Mouse (Mus musculus) left cerebral cortex, postnatal 25 days (tissue): ENCODE data around the gene Sgpp1. TPM values are rescaled to one million over a fixed set of nuclear protein-coding genes. Genes with fewer than 3 reads are reported as not detected.
"Not testable (repeated sequence)": the region's sequence is repeated elsewhere in the genome, so short reads cannot be mapped to it uniquely, and the experiment has no call there.

Experiments
- DNase-seq, 2 experiments: peaks; one replicate each; pipeline ENCODE4 v3.0.0; 2022; ENCODE audit warnings: low spot score in 2 of 2, mixed read lengths in 1 of 2
- intact Hi-C: fragments of 180-260 bp; cut with DNase I; formaldehyde crosslinking; loops from one replicate; pipeline ENCODE4 v1.15.1; 2025
- total RNA-seq, 2 experiments: library from RNA; stranded (reverse); gene quantifications; 2 replicates each; pipeline ENCODE4 v1.2.3; 2021

Gene Sgpp1
- total RNA-seq, 2 experiments from 2014 or later, result 30.2 to 31.4 TPM

GRCm38 (mm10) chr12:75734167-75734566 lies 1.4 kb downstream of the Sgpp1 start:
- intact Hi-C loops, result loop anchor here (2.0 kb wide), 1 partner anchor 65 kb away; the partner anchor contains the start of gene Wdr89
- no peak for DNase-seq

- intact Hi-C loops, result loop anchor here (2.0 kb wide), 1 partner anchor 65 kb away; the partner anchor contains the start of gene Wdr89
- DNase-seq, result no peak
These were observed 2.0 kb downstream of the Sgpp1 start for GRCm38 (mm10) chr12:75733331-75734070.

GRCm38 (mm10) chr12:75731927-75732443 lies 3.5 kb downstream of the Sgpp1 start:
- intact Hi-C loops, result no loop called here
- DNase-seq, result no peak

DNA sequence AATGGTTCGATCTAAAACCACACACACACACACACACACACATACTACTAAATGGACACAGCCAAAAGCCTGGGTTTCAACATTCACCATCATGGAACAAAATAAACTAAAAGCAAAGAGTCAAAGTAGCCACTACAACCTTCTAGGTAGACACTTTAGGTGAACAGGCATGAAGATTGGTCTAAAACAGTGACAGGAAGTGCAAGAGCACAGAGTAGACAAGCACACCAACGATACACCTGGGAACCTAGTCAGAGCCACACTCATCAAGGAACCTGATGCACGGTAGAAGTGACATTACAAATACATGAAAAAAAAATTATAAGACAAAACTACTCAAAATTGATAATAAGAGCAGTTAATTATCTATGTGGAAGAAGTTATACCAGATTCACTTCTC lies 4.0 kb downstream of the Sgpp1 start:
- intact Hi-C loops, result no loop called here
- DNase-seq, result no peak

DNA sequence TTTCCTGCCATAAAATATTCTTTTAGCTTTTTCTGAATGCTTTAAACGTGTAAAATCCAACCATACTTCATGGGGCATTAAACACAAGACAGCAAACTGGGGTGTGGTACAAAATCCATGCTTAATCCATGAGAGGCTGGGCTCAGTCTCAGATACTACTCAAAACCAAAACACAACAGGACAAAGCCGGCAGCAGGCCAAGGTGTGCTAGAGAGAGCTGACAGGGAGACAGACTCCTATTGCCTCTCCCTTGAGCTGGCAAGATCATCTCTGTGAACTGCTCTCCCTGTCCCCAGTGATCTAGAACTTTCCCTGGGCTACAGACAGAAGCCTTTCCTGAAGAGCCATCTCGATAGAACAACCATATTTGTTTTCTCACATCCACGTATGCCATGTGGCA lies 5.1 kb downstream of the Sgpp1 start:
- intact Hi-C loops, result no loop called here
- no peak for DNase-seq

- intact Hi-C loops, result no loop called here
- DNase-seq, result no peak
These were observed 5.7 kb downstream of the Sgpp1 start for GRCm38 (mm10) chr12:75729876-75730275.

GRCm38 (mm10) chr12:75727333-75728125 lies 8.0 kb downstream of the Sgpp1 start:
- DNase-seq, result no peak
- intact Hi-C loops, result no loop called here

DNA sequence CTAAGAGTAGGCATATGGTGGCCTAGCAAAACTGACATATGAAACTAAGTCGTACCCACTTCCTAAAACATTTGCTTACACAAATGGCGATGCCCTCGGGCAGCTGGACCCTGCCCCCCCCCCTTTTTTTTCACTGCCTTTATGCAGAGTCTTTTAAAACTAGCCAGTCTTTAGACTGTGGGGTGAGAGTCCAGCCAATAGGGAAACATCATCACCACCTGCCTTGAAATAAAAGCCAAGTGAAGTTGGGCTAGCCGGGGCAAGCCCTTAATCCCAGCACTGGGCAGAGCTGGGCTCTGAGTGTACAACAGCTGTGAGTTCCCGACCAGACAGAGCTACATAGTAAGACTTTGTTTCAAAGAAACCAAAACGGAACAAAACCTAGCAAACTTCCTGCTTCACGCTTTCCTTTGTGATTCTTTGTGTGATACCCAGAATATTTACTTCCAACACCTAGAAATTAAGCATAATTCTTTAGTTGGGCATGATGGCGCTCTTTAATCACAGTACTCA lies 9.1 kb downstream of the Sgpp1 start:
- DNase-seq, result no peak
- intact Hi-C loops, result no loop called here

DNA sequence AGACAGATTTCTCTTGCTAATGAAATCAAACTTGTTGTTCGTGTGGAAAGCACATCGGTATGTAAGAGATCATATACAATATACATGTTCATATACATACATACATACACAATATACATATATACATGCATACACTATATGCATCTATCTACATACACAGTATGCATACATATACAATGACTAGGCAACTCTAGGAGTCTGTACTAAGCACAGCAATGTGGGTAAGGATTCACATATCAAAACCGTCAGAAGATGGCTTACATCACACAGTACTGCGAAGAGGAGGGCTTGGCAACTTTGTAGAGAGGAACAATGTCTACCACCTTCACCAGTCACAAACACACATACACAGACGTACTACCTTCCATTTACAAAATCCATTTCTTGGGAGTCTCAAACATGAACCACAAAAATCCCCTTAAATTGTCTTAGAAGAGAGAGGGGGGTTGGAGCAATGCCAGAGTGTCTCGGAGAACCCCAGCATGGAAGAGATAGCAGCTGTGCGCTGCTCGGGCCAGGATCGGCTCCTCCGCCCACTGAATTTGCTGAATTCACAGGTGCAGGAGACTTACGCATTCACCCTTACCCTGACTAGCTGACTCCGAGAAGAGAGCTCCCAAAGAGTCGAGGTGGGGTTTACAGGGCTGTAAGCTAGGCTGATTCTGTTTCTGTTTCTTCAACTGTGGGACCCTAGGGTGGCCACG lies 10.8 kb downstream of the Sgpp1 start:
- intact Hi-C loops, result no loop called here
- DNase-seq, result no peak

DNA sequence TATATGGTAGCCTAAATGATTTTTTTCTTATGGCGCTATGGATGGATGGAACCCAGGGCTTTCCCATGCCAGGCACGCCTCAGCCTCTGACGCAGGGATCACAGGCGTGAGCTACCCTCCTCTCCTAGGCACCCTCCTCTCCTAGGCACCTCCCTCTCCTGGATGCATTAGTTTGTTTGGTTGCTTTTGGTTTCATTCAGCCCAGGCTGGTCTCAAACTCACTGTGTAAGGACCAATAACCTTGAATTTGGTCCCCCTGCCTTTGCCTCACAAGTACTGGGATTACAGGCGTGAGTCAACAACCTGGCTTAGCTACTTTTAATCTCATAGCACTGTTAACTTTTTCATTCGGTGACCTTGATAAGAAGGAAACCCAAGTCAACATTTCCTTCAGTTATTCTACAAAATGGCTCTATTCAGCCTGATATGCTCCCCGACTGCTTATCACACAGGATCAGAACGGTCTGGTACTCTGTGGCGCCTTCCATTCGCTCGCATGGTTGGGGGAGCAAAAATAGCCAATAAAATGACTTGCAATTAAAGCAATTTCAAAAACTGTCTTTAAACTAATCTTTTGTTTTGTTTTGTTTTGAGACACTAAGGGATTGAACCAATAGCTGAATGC lies 11.6 kb downstream of the Sgpp1 start:
- DNase-seq, result no peak
- intact Hi-C loops, result no loop called here

DNA sequence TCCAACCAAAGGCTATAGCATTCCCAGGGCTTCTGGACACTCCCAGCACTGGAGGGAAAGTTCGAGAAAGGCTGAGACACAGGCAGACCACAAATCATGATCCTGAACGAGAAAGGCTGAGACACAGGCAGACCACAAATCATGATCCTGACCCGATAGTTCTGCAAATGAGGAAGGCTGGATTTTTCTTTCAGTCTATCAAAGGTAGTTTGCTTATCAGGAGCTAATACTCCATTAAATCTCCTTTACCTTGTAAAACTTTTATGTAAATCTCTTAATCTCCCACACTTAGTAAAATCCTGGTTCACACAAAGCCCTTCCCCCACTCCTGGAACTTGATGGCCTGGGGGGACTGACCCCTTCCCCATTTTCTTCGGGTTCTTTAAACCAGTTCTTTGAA lies 13.6 kb downstream of the Sgpp1 start:
- intact Hi-C loops, result no loop called here

DNA sequence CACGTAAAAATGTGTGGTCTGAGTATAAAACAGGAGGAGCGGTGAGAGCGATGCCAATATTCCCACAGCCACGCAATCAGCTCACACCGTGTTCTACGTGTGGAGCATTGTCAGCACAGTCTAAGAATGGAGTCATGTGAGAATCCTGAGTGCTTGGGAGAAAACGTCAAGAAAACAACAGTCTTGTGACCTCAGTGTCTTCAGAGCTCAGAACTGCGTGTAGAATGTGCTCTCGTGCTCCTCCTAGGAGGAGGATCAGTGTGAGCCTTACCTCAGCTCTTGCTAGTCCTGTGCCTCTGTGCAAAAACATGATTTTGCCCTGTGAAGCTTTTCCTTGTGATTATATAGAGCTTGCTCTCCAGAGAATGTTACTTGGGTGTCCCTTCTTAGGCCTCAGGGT lies 14.5 kb downstream of the Sgpp1 start:
- intact Hi-C loops, result no loop called here
- DNase-seq, result peak in 1 of 2 experiments; percentile 19

More for the DNA sequence above, 13.6 kb downstream of the Sgpp1 start:
- DNase-seq, result no peak

GRCm38 (mm10) chr12:75713596-75713995 lies 21.9 kb downstream of the Sgpp1 start:
- intact Hi-C loops, result no loop called here
- DNase-seq, result no peak

- not testable (repeated sequence) for DNase-seq
These were observed 22.6 kb downstream of the Sgpp1 start for GRCm38 (mm10) chr12:75712905-75713304.

GRCm38 (mm10) chr12:75710596-75711376 lies 24.7 kb downstream of the Sgpp1 start:
- DNase-seq, result peak in 1 of 2 experiments; percentile 57
- intact Hi-C loops, result no loop called here

More at GRCm38 (mm10) chr12:75712905-75713304, 22.6 kb downstream of the Sgpp1 start:
- intact Hi-C loops, result not testable (repeated sequence)

- DNase-seq, result no peak
- intact Hi-C loops, result no loop called here
These were observed 26.0 kb downstream of the Sgpp1 start for GRCm38 (mm10) chr12:75709506-75709905.

- DNase-seq, result no peak
- intact Hi-C loops, result no loop called here
These were observed 28.9 kb downstream of the Sgpp1 start for GRCm38 (mm10) chr12:75706670-75707069.

- DNase-seq, result no peak
- intact Hi-C loops, result no loop called here
These were observed 32.8 kb downstream of the Sgpp1 start for GRCm38 (mm10) chr12:75702739-75703122.
